Mouse (Mus musculus) lung, postnatal 0 days (tissue): ENCODE data around the gene 9930104L06Rik. TPM values are rescaled to one million over a fixed set of nuclear protein-coding genes. Genes with fewer than 3 reads are reported as not detected.

Experiments
- ATAC-seq: fragments of 200-750 bp; cut with Nextera tagmentation; 2 replicates; pipeline ENCODE4 v1.8.0; 2017; ENCODE audit warnings: moderate library complexity
- DNase-seq: peaks from one replicate; pipeline ENCODE4 v3.0.0-alpha.2; 2016; ENCODE audit warnings: low spot score
- H3K27ac ChIP-seq: fragments of 300-500 bp; sonication (generic); 2 replicates; pipeline ENCODE4 v1.5.1; 2014; ENCODE audit warnings: antibody characterized with exemption, mild to moderate bottlenecking, low read length, mixed read lengths
- H3K27me3 ChIP-seq: fragments of 300-500 bp; sonication (generic); replicated peaks from 2 replicates; pipeline ENCODE4 v1.6.1; 2014; ENCODE audit warnings: low read length, mixed read lengths; ENCODE audit not compliant: insufficient read depth
- H3K36me3 ChIP-seq: fragments of 300-500 bp; sonication (generic); 2 replicates; pipeline ENCODE4 v1.6.1; 2014; ENCODE audit warnings: low read length, mixed read lengths; ENCODE audit not compliant: insufficient read depth
- H3K4me1 ChIP-seq: fragments of 300-500 bp; sonication (generic); 2 replicates; pipeline ENCODE4 v1.6.1; 2014; ENCODE audit warnings: antibody characterized with exemption, low read depth, low read length, mixed read lengths; ENCODE audit not compliant: insufficient read depth
- H3K4me2 ChIP-seq: fragments of 300-500 bp; sonication (generic); replicated peaks from 2 replicates; pipeline ENCODE4 v1.6.1; 2014; ENCODE audit warnings: low read depth, mild to moderate bottlenecking, low read length, moderate library complexity, mixed read lengths
- H3K4me3 ChIP-seq: fragments of 300-500 bp; sonication (generic); 2 replicates; pipeline ENCODE4 v1.5.1; 2014; ENCODE audit warnings: low read depth, low read length
- H3K9ac ChIP-seq: fragments of 300-500 bp; sonication (generic); replicated peaks from 2 replicates; pipeline ENCODE4 v1.6.1; 2014; ENCODE audit warnings: low read depth, mild to moderate bottlenecking
- H3K9me3 ChIP-seq: fragments of 300-500 bp; sonication (generic); 2 replicates; pipeline ENCODE4 v1.6.1; 2016; ENCODE audit warnings: low read length, mixed read lengths
- CTCF ChIP-seq: IDR thresholded peaks from 2 replicates; pipeline ENCODE4 v1.5.1; 2016; ENCODE audit warnings: antibody characterized with exemption, mild to moderate bottlenecking
- EP300 ChIP-seq: IDR thresholded peaks from 2 replicates; pipeline ENCODE4 v1.6.1; 2016; ENCODE audit warnings: antibody characterized with exemption, mild to moderate bottlenecking, control low read depth
- WGBS: fragments of 180-500 bp; shearing (Covaris S2); extraction: QIAGEN DNeasy Blood & Tissue Kit; methylation state at CpG from one replicate; pipeline ENCODE4 v1.1.7; 2014; 5-methylcytosine and 5-hydroxymethylcytosine counted together
- polyA plus RNA-seq: library from polyadenylated mRNA; unstranded; fragments of >200 nt; fragmentation: Nextera tagmentation; extraction: Ambion mirVana; gene quantifications from 2 replicates; pipeline ENCODE4 v1.2.1, GENCODE M21; 2015

9930104L06Rik gene
- polyA plus RNA-seq, 1 experiment from 2014 or later = 7.3 TPM

DNA sequence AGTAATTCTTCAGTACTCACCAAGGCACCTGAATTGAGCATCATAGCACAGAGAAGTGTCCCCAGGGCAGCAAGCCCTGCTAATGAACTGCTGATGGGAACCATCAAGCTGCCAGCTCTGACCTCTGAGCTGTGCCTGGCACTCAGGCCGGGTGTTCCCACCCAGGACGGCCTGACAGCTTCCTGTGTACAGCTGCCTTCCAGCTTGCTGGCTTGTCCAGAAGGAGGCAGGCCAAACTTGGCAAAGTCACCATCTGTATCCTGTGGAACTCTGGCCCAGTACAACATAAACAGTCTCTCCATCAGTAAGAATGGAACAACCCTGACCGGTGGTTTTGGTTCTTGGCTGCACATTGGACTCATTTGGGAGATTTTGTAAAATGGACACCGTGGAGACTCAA, 16.7 kb downstream of the 9930104L06Rik start:
- no peak overlapping the region for H3K9ac ChIP-seq

DNA sequence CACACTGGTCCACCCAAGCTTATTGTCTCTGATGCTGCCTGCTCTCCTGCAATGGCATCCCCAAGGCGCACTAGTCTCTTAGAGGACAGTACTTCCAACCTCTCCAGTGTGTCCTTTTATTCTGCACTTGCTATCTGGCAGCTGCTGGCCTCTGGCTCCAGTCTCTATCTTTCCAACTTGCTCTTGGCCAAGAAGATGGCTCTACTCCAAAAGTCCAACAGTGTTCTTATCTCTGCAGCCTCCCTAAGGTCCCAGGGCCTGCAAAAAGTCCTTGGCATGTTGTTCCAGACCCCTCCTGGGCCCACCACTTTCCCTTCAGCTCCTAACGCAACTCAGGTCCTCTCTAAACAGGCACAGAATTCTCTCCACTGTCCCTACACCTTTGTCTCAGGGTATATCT, 20.4 kb downstream of the 9930104L06Rik start:
- Histone ChIP-seq H3K27ac (no peak overlapping the region), H3K36me3 (no peaks in the 10 kb centered on the region), H3K4me3 (no peak overlapping the region), H3K4me2 (no peak overlapping the region), H3K9me3 (no peaks in the 10 kb centered on the region), H3K27me3 (no peaks in the 10 kb centered on the region), H3K9ac (no peak overlapping the region), H3K4me1 (0 out of 2 replicates have a peak, but pooled peaks cover 4% of the 10 kb centered on the region)
- WGBS = 61% methylated on average over 2 of the region's 2 CpGs
- DNase-seq (no peak), ATAC-seq (no peak)
- no peak for TF ChIP-seq CTCF
- TF ChIP-seq EP300 = no peak

More for the DNA sequence above, 16.7 kb downstream of the 9930104L06Rik start:
- TF ChIP-seq EP300 (0 out of 2 replicates have a peak, but pooled peaks have one; percentile 15), CTCF (peak; percentile 47)
- Histone ChIP-seq H3K27me3 (no peaks in the 10 kb centered on the region), H3K27ac (no peak overlapping the region), H3K4me2 (no peak overlapping the region), H3K36me3 (no peaks in the 10 kb centered on the region), H3K4me1 (0 out of 2 replicates have a peak, but pooled peaks cover 4% of the 10 kb centered on the region), H3K4me3 (no peak overlapping the region), H3K9me3 (no peaks in the 10 kb centered on the region)
- ATAC-seq (peak; percentile 69), DNase-seq (peak; percentile 73)
- WGBS = 33% methylated on average over 4 of the region's 4 CpGs

DNA sequence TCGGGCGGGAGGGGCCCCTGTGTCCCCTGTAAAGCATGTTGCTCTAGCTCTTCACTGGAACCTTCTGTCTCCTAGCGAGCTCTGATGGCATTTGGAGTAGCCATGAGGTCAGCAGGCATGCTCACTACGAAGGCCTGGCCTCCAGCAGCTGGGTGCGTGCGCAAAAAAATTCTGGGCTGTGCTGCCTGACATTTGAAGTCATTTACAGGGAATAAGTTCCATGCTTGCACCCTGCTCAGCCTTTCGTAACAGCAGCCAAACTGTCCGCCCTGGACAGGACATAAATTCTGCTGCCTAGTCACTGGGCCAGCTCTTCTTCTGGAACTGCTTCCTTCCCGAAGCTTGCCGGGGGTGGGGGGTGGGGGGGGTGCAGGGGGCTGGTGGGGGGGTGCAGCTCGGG, 22.2 kb downstream of the 9930104L06Rik start:
- Histone ChIP-seq H3K9me3 (no peaks in the 10 kb centered on the region), H3K9ac (no peak overlapping the region), H3K27ac (no peak overlapping the region), H3K27me3 (no peaks in the 10 kb centered on the region), H3K4me3 (no peak overlapping the region), H3K4me1 (no peaks in the 10 kb centered on the region), H3K36me3 (no peaks in the 10 kb centered on the region), H3K4me2 (no peak overlapping the region)
- 41% methylated on average over 11 of the region's 11 CpGs for WGBS
- DNase-seq (peak; percentile 67), ATAC-seq (peak; percentile 80)
- no peak for TF ChIP-seq EP300
- no peak for TF ChIP-seq CTCF

DNA sequence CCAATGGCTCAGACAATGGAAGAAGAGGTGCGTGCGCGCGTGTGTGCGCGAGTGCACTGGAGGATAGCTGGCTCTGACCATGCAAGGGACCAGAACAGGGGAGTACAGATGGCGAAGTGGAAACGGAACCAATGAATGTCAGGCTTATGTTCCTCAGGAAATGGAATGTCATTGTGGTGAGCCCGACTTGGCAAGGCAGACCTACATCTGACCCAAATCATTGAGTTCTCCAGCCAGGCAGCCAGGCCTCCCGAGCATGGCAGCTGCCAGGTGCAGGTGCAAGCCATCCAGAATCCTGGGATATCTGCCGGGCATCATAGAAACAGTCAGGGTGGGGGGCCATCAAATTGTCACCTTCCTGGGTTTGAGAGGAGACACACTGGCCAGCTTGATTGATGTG, 24.1 kb downstream of the 9930104L06Rik start:
- no peak for DNase-seq
- no peak overlapping the region for H3K4me2 ChIP-seq
- no peak for TF ChIP-seq EP300
- TF ChIP-seq CTCF = no peak

DNA sequence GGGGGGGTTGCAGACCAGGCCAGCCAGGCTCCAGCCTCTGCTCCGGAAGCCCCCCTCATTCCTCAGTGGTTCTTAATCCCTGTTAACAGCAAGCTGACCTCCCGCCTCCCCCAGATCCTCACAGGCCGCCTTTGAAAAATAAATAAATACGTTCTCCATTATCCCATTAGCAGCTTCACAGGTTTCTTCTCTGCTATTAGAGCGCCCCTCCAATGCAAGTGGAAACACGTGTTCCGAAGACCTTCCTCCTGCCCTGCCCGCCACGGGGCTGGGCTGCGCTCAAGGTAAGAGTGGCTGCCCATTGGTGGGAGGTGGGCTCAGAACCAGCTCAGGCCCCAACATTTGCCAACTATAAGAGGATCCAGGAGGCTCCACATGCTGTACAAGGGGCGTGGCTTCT, 25.7 kb downstream of the 9930104L06Rik start:
- ATAC-seq = no peak
- no peak for DNase-seq
- no peak overlapping the region for H3K9ac ChIP-seq
- H3K27ac ChIP-seq = no peak overlapping the region
- H3K36me3 ChIP-seq = no peaks in the 10 kb centered on the region
- no peak overlapping the region for H3K4me3 ChIP-seq
- WGBS = 28% methylated on average over 11 of the region's 11 CpGs
- no peak overlapping the region for H3K4me2 ChIP-seq
- H3K4me1 ChIP-seq = no peaks in the 10 kb centered on the region
- TF ChIP-seq CTCF = no peak
- TF ChIP-seq EP300 = no peak
- H3K9me3 ChIP-seq = no peaks in the 10 kb centered on the region
- H3K27me3 ChIP-seq = no peaks in the 10 kb centered on the region

More for the DNA sequence above, 24.1 kb downstream of the 9930104L06Rik start:
- ATAC-seq = no peak
- Histone ChIP-seq H3K9ac (no peak overlapping the region), H3K4me3 (no peak overlapping the region), H3K27me3 (no peaks in the 10 kb centered on the region), H3K36me3 (no peaks in the 10 kb centered on the region), H3K27ac (no peak overlapping the region), H3K9me3 (no peaks in the 10 kb centered on the region), H3K4me1 (no peaks in the 10 kb centered on the region)
- WGBS = 79% methylated on average over 11 of the region's 11 CpGs

DNA sequence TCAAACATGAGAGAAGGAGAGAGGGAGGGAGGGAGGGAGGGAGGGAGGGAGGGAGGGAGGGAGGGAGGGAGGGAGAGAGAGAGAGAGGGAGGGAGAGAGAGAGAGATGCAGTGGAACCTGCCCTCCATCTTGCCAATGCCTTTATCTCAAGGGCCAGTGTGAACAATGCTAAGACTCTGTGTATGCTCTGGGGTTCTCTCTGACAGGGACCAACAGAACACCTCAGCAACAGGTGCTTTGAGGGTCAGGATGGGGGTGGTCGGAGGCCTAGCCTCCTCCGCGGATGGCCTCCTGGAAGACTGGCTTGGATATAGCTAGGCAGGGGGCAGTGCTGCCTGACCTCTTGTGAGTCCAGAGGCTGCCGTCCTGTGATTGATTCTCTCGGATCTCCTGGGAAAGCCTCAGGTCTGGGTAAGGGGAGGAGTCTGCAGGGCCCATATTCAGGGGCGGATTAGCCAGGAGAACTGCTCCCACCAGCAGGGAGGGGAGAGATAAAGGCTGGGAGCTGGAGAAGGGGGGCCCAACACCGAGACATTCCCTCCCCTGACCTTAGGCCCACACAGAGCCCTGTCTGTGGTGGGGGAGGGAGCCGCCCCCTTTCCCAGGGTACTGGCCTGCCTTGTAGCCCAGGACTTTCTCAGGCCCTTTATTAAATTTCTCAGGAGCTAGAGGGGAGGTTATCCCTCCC, 28.2 kb downstream of the 9930104L06Rik start:
- TF ChIP-seq CTCF (no peak), EP300 (no peak)
- DNase-seq = no peak
- WGBS = 25% methylated on average over 8 of the region's 8 CpGs
- no peak overlapping the region for H3K27ac ChIP-seq
- H3K9ac ChIP-seq = no peak overlapping the region
- no peak overlapping the region for H3K4me2 ChIP-seq
- H3K27me3 ChIP-seq = no peaks in the 10 kb centered on the region
- no peaks in the 10 kb centered on the region for H3K9me3 ChIP-seq
- no peaks in the 10 kb centered on the region for H3K36me3 ChIP-seq
- no peak for ATAC-seq
- no peak overlapping the region for H3K4me3 ChIP-seq
- no peaks in the 10 kb centered on the region for H3K4me1 ChIP-seq
